Mouse (Mus musculus) c-Kit-negative CD71-positive TER-119-positive erythroid progenitor cells, embryonic 14.5 days (primary cell): Measurements from ENCODE around the gene Tmem209.

Experiments
- DNase-seq: peaks from one replicate; pipeline ENCODE4 v3.0.0-alpha.2; 2013; ENCODE audit warnings: low read depth, low spot score

The Tmem209 gene

DNA sequence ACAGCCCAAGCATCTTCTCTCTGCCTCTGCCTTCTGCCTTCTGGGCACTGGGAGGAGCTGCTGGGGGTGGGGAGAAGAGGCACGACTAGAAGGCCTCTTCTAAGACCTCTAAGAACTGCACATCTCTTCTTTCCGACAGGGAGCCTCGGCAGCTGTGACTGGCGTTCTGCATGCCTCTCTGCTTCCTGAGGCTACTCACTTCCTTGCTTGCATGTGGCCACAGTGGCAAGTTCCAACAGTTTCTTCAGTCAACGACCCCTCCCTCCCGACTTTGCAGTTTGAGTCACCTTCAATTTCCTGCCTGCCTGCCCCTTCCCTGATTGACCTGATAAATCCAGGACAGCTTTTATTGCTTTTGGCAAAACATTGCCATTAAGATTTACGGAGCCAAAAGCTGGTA, 46.8 kb downstream of the Tmem209 start:
- DNase-seq = no peak

DNA sequence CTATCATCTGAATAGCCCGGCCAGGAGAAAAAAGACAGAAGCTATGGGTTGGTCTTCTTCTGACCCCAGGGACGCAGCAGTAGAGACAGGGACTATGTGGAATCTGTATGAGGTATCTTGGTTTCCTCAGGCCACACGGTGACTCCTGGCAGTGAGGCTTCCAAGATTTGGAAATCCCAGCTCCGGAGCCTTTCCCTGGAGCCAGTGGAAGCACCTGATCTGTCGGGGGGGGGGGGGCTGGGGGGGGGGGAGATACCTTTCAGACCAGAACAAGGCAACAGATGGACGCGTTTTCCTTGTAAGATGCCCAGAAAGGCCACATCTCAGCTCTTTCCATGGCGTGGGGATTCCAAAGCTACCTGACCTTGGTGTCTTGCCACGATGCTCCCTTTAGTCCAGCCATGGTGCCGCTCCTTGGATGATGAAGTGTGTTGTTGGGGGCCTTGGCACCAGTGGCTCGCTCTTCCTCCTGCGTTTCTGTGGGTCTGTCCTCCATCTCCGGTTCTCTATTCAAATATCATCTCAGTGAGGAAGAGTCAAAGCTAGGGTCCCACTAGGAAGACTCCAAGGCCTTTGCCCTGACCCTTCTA, 47.7 kb downstream of the Tmem209 start:
- DNase-seq = no peak

GRCm38 (mm10) chr6:30460750-30461446, 48.7 kb downstream of the Tmem209 start:
- DNase-seq = no peak

DNA sequence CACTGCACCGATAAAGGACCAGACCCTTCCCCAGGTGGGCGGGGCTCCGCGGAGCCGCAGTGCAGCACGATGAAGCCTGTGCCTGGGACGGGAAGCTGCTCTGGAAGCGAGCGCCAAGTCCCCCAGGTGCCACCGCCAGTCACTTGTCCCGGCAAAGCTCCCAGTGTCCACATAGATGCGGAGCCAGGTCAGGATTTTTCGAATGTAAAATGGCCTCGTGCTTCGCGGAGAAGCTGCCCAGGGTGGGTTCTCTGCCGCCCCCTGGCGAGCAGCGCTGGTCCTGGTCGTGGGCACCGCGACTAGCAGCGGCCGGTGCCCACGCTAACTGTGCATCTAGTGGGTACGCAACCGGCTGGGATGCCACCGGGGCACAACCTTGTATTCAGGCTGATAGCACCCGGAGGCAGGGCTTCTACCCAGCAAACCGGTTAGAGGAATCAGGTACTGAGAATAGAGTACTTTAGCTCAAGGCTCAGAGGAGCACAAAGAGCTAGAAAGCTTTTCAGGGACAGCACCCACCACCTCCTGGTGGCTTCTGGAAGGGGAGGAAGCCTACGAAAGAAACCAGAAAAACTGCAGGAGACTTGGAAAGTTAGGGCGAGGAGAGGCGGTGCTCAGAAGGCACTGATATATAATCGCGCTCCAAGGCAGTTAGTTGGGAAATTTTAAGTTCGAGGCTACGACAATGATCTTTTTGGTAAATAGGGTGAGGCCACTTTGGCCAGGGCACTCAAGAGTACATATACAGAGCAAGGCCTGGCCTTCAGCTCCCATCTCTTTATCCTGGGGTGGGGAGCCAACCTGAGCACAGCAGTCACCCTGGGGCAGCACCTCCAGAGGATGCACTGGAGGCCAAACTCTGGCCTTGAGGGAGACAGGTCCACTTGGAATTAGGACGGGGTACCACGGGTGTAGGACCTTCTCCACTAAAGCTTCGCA, 49.5 kb downstream of the Tmem209 start:
- peak; percentile 11 for DNase-seq

DNA sequence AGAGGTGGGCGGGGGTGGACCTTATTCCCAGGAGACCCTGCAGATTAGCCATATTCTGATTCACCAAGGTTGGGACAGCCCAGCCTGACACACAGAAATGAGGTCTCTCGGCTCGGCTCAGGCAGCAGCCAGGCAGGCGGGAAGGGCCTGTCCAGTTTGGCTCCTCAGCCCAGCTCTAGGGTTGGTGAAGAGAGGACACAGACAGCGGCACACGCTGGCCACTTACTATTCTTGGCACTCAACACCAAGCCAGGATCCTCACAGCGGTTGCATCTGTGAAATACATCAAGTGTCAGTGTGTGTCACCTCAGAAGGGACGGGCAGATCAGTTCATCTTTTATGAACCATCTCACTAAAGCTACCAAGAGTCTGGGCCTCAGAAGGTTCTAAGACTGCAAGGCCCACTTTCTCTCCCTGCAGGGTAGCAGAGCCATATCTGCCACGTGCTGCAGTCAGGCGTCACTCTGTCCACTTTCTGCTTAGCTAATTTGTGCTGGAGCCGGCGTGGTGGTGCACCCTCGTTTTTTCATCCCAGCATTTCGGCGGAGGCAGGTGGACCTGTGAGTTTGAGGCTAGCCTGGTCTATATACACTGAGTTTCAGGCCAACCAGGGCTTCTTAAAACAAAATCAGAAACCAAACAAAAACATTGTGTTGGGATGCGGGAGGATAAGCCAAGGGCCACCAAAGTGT, 50.4 kb downstream of the Tmem209 start:
- DNase-seq = no peak

GRCm38 (mm10) chr6:30458626-30459025, 51.0 kb downstream of the Tmem209 start:
- no peak for DNase-seq

- DNase-seq = no peak
Measured at GRCm38 (mm10) chr6:30456991-30457390, 52.6 kb downstream of the Tmem209 start.

DNA sequence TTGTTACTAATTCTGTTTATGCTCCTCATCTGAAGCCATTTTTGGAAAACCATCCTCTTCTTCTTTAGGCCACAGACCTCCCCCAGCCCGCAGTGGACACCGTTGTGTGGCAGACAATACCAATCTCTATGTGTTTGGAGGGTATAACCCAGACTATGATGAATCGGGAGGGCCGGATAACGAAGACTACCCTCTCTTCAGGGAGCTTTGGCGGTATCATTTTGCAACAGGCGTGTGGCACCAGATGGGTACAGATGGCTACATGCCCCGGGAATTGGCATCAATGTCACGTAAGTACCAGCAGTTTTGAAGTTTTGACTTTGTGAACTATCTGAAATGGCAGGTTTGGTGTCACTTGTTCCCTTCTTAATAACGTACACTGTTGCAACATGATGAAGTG, 70.0 kb downstream of the Tmem209 start:
- DNase-seq = no peak

DNA sequence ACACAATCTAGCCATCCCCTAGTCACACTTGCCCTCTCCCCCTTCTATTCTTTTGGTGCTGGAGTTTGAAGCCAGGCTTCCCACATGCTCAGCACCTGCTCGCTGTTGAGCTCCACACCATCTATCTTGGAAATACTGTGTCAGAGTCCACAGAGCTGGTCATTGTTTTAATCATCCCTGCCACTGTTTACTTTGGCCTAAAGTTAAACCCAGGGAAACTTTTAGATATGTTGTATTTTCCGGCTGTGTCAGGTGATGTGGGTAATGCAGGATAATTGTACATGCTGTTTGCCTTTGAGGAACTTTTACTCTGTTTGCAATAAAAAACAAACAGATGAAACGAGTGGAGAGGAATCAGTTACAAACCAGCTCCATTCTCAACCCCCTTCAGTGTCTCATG, 72.5 kb downstream of the Tmem209 start:
- DNase-seq = no peak

DNA sequence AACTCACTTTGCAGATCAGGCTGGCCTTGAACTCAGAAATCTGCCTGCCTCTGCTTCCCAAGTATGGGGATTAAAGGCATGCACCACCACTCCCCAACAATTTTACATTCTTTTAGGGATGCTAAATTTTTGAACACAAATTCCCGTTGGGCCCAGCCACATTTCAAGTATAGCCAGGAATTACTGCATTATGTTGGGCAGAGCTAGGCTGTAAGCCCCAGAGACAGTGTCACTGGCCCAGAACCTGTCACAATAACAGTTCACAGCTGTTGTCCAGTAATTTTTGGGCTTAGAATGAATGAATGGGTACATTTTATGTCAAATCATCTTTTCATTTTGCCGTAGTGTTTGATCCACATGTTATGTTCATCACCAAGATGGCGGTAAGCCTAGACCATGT, 73.1 kb downstream of the Tmem209 start:
- no peak for DNase-seq

DNA sequence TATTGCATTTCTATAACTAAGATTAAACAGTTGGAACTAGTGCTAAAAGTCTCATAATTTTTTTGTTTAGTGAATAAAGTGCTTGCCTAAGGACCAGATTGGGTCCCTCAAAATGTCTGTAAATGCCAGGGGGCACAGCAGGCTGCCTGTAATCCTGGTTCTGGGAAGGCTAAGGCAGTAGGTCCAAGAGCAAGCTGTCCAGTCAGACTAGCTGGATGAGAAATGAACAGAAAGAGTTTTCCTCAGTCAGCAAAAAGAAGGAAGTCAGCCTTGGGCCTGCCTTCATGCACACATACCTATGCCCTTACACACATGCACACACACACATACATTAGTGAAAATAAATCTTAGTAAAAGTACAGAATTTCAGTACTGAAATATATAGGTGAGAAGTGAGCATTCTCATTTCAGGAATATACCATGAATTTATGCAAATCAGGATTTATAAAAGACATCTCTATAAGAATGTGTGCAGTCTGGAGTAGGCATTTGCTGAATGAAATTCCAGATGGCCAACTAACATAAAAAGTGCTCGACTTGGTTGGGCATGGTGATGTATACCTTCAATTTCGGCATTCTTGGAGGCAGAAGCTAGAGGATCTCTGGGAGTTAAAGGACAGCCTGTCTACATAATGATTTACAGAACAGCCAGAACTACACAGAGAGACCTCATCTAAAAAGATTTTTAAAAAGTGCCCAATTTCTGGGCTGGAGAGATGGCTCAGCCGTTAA, 77.0 kb downstream of the Tmem209 start:
- no peak for DNase-seq
